Mouse (Mus musculus): Measurements from ENCODE around the gene Pip5k1c. TPM values are rescaled to one million over a fixed set of nuclear protein-coding genes. Genes with fewer than 3 reads are reported as not detected.

Pip5k1c gene
- 103 and 104 TPM in 2 replicates for polyA plus RNA-seq (2012; rRNA removed)

GRCm38 (mm10) chr10:81292554-81293333, at the start of gene Pip5k1c:
TSS of gene Pip5k1c (plus strand) at chr10:81292963.
- peak; percentile 98 for DNase-seq
- TF ChIP-seq POLR2A (IDR thresholded peaks at IDR 0.05; ENCODE audit: borderline replicate concordance, extremely low read depth, low read depth, low read length) (peak; percentile 68), CTCF (IDR thresholded peaks at IDR 0.05; ENCODE audit: insufficient read depth, low read length) (peak; percentile 81)
- under 1% methylated on average over 79 of the region's 80 CpGs for WGBS
- H3K4me1 ChIP-seq (ENCODE audit: control insufficient read depth, insufficient read depth, low read length), result peaks cover 20% of the 10 kb centered on the region
- peak within 1 kb of the TSS; percentile 84 for H3K4me3 ChIP-seq (replicated peaks; ENCODE audit: extremely low read depth, low read depth, low read length)

GRCm38 (mm10) chr10:81244146-81244545, 48.6 kb upstream of the Pip5k1c start:
- no peak for DNase-seq
- Histone ChIP-seq H3K4me3 (replicated peaks; ENCODE audit: extremely low read depth, low read depth, low read length) (no peak overlapping the region), H3K4me1 (ENCODE audit: control insufficient read depth, insufficient read depth, low read length) (peaks cover 3% of the 10 kb centered on the region; the same call in 1 of the 2 replicates)
- TF ChIP-seq CTCF (IDR thresholded peaks at IDR 0.05; ENCODE audit: insufficient read depth, low read length) (no peak), POLR2A (IDR thresholded peaks at IDR 0.05; ENCODE audit: borderline replicate concordance, extremely low read depth, low read depth, low read length) (no peak)
- WGBS, result 75% methylated on average over 4 of the region's 4 CpGs

GRCm38 (mm10) chr10:81244595-81244994, 48.2 kb upstream of the Pip5k1c start:
- whole genome bisulfite sequencing, result 9% methylated on average over 17 of the region's 17 CpGs
- DNase-seq, result peak; percentile 85
- TF ChIP-seq CTCF (IDR thresholded peaks at IDR 0.05; ENCODE audit: insufficient read depth, low read length) (peak; percentile 71), POLR2A (IDR thresholded peaks at IDR 0.05; ENCODE audit: borderline replicate concordance, extremely low read depth, low read depth, low read length) (no peak)
- no peak overlapping the region for H3K4me3 ChIP-seq (replicated peaks; ENCODE audit: extremely low read depth, low read depth, low read length)
- peaks cover 3% of the 10 kb centered on the region; the same call in 1 of the 2 replicates for H3K4me1 ChIP-seq (ENCODE audit: control insufficient read depth, insufficient read depth, low read length)

GRCm38 (mm10) chr10:81245166-81245565, 47.6 kb upstream of the Pip5k1c start:
- no peak overlapping the region for H3K4me3 ChIP-seq (replicated peaks; ENCODE audit: extremely low read depth, low read depth, low read length)
- TF ChIP-seq CTCF (IDR thresholded peaks at IDR 0.05; ENCODE audit: insufficient read depth, low read length) (no peak), POLR2A (IDR thresholded peaks at IDR 0.05; ENCODE audit: borderline replicate concordance, extremely low read depth, low read depth, low read length) (no peak)
- 86% methylated on average over 6 of the region's 6 CpGs for whole genome bisulfite sequencing
- H3K4me1 ChIP-seq (ENCODE audit: control insufficient read depth, insufficient read depth, low read length), result peaks cover 3% of the 10 kb centered on the region; the same call in 1 of the 2 replicates
- DNase-seq, result no peak

- no peak overlapping the region for H3K4me3 ChIP-seq (replicated peaks; ENCODE audit: extremely low read depth, low read depth, low read length)
- no peak for DNase-seq
- H3K4me1 ChIP-seq (ENCODE audit: control insufficient read depth, insufficient read depth, low read length), result peaks cover 3% of the 10 kb centered on the region; the same call in 1 of the 2 replicates
- WGBS, result 96% methylated on average over 2 of the region's 2 CpGs
- TF ChIP-seq CTCF (IDR thresholded peaks at IDR 0.05; ENCODE audit: insufficient read depth, low read length), result no peak
- no peak for TF ChIP-seq POLR2A (IDR thresholded peaks at IDR 0.05; ENCODE audit: borderline replicate concordance, extremely low read depth, low read depth, low read length)
These were observed 45.0 kb upstream of the Pip5k1c start for GRCm38 (mm10) chr10:81247804-81248203.

- WGBS, result 78% methylated on average over 8 of the region's 8 CpGs
- DNase-seq, result no peak
- TF ChIP-seq POLR2A (IDR thresholded peaks at IDR 0.05; ENCODE audit: borderline replicate concordance, extremely low read depth, low read depth, low read length) (no peak), CTCF (IDR thresholded peaks at IDR 0.05; ENCODE audit: insufficient read depth, low read length) (no peak)
- Histone ChIP-seq H3K4me3 (replicated peaks; ENCODE audit: extremely low read depth, low read depth, low read length) (no peak overlapping the region), H3K4me1 (ENCODE audit: control insufficient read depth, insufficient read depth, low read length) (peaks cover 1% of the 10 kb centered on the region; the same call in 1 of the 2 replicates)
These were observed 43.3 kb upstream of the Pip5k1c start for GRCm38 (mm10) chr10:81249442-81249841.

- DNase-seq, result no peak
- TF ChIP-seq POLR2A (IDR thresholded peaks at IDR 0.05; ENCODE audit: borderline replicate concordance, extremely low read depth, low read depth, low read length), result no peak
- no peak for TF ChIP-seq CTCF (IDR thresholded peaks at IDR 0.05; ENCODE audit: insufficient read depth, low read length)
- no peaks in the 10 kb centered on the region for H3K4me1 ChIP-seq (ENCODE audit: control insufficient read depth, insufficient read depth, low read length)
- no peak within 1 kb of the TSS for H3K4me3 ChIP-seq (replicated peaks; ENCODE audit: extremely low read depth, low read depth, low read length)
- WGBS, result 8% methylated on average over 44 of the region's 44 CpGs
These were observed 40.0 kb upstream of the Pip5k1c start, which contains the start of gene Matk for GRCm38 (mm10) chr10:81252424-81253419. TSS of gene Matk (plus strand) at chr10:81252935.

GRCm38 (mm10) chr10:81254886-81255285, 37.9 kb upstream of the Pip5k1c start:
- H3K4me1 ChIP-seq (ENCODE audit: control insufficient read depth, insufficient read depth, low read length), result no peaks in the 10 kb centered on the region
- TF ChIP-seq POLR2A (IDR thresholded peaks at IDR 0.05; ENCODE audit: borderline replicate concordance, extremely low read depth, low read depth, low read length), result no peak
- no peak for TF ChIP-seq CTCF (IDR thresholded peaks at IDR 0.05; ENCODE audit: insufficient read depth, low read length)
- 39% methylated on average over 1 of the region's 1 CpGs for WGBS
- H3K4me3 ChIP-seq (replicated peaks; ENCODE audit: extremely low read depth, low read depth, low read length), result no peak overlapping the region
- DNase-seq, result no peak

All from lung, adult 2 months (tissue).